Mouse (Mus musculus) brown adipose tissue, adult 24 weeks (tissue): ENCODE results near the gene Ccdc127. TPM values are rescaled to one million over a fixed set of nuclear protein-coding genes. Genes with fewer than 3 reads are reported as not detected.

ENCODE experiments used
- H3K27ac ChIP-seq: fragments of 200-500 bp; replicated peaks from 2 replicates; pipeline ENCODE4 v1.5.1; 2012; ENCODE audit warnings: low read depth, mild to moderate bottlenecking, low read length
- H3K4me1 ChIP-seq: fragments of 200-500 bp; 2 replicates; pipeline ENCODE4 v1.6.1; 2012; ENCODE audit warnings: low read length, mixed read lengths; ENCODE audit not compliant: control insufficient read depth, insufficient read depth, insufficient read length
- H3K4me3 ChIP-seq: fragments of 200-500 bp; 2 replicates; pipeline ENCODE4 v1.5.1; 2012; ENCODE audit warnings: low read depth, mild to moderate bottlenecking, low read length, moderate library complexity; ENCODE audit not compliant: insufficient read depth
- polyA plus RNA-seq: library from polyadenylated mRNA; stranded (reverse); fragments of >200 nt; gene quantifications from 2 replicates; pipeline ENCODE4 v1.2.4, GENCODE M21; 2012; ENCODE audit not compliant: missing spikeins, insufficient read depth, insufficient read length

Ccdc127 gene
- polyA plus RNA-seq, 1 experiment: 36.3 TPM

- Histone ChIP-seq H3K27ac (no peak overlapping the region), H3K4me3 (no peak overlapping the region), H3K4me1 (0 out of 2 replicates have a peak, but pooled peaks cover 7% of the 10 kb centered on the region)
Observed at GRCm38 (mm10) chr13:74362218-74362617, 12.1 kb downstream of the Ccdc127 start.

- 0 out of 2 replicates have a peak overlapping the region, but pooled peaks have one; percentile 6 for H3K27ac ChIP-seq
- H3K4me3 ChIP-seq: no peak overlapping the region
- 0 out of 2 replicates have a peak, but pooled peaks cover 7% of the 10 kb centered on the region for H3K4me1 ChIP-seq
Observed at GRCm38 (mm10) chr13:74363176-74363858, 13.2 kb downstream of the Ccdc127 start.

GRCm38 (mm10) chr13:74363859-74364235 is 13.7 kb downstream of the Ccdc127 start, which contains the start of gene Lrrc14b:
Gene Lrrc14b (minus strand): TSS chr13:74364005.
- H3K27ac ChIP-seq: 0 out of 2 replicates have a peak within 1 kb of the TSS, but pooled peaks have one; percentile 6
- H3K4me3 ChIP-seq: no peak within 1 kb of the TSS
- H3K4me1 ChIP-seq: 0 out of 2 replicates have a peak, but pooled peaks cover 7% of the 10 kb centered on the region

GRCm38 (mm10) chr13:74381533-74382276 is 31.6 kb downstream of the Ccdc127 start:
- H3K27ac ChIP-seq: no peak overlapping the region
- no peaks in the 10 kb centered on the region for H3K4me1 ChIP-seq
- no peak overlapping the region for H3K4me3 ChIP-seq

- Histone ChIP-seq H3K27ac (no peak overlapping the region), H3K4me3 (no peak overlapping the region), H3K4me1 (no peaks in the 10 kb centered on the region)
Observed at GRCm38 (mm10) chr13:74382289-74382688, 32.2 kb downstream of the Ccdc127 start.

GRCm38 (mm10) chr13:74389730-74390129 is 39.6 kb downstream of the Ccdc127 start:
- no peaks in the 10 kb centered on the region for H3K4me1 ChIP-seq
- H3K4me3 ChIP-seq: peak overlapping the region; percentile 66; the same call in 1 of the 2 replicates
- no peak overlapping the region for H3K27ac ChIP-seq

- Histone ChIP-seq H3K27ac (no peak within 1 kb of the TSS), H3K4me3 (peak within 1 kb of the TSS; percentile 66), H3K4me1 (no peaks in the 10 kb centered on the region)
Observed at GRCm38 (mm10) chr13:74390371-74390990, 40.4 kb downstream of the Ccdc127 start, which contains the start of gene Zfp72. Gene Zfp72 (minus strand): TSS chr13:74390836.

- no peak overlapping the region for H3K27ac ChIP-seq
- H3K4me3 ChIP-seq: no peak overlapping the region
- no peaks in the 10 kb centered on the region for H3K4me1 ChIP-seq
Observed at GRCm38 (mm10) chr13:74391156-74391555, 41.0 kb downstream of the Ccdc127 start.

GRCm38 (mm10) chr13:74399298-74399839 is 49.3 kb downstream of the Ccdc127 start, which contains the start of gene Ftl1-ps1:
Gene Ftl1-ps1 (plus strand): TSS chr13:74399694.
- Histone ChIP-seq H3K4me3 (peak within 1 kb of the TSS; percentile 16; the same call in 1 of the 2 replicates), H3K4me1 (no peaks in the 10 kb centered on the region)

More at GRCm38 (mm10) chr13:74399298-74399839, 49.3 kb downstream of the Ccdc127 start, which contains the start of gene Ftl1-ps1:
- H3K27ac ChIP-seq: no peak within 1 kb of the TSS

Other genes with a start within 250 kb of the Ccdc127 start
- gene Slc9a3, start 228.9 kb upstream of the Ccdc127 start, polyA plus RNA-seq: not detected in 2 replicates
- 46.9 and 55.9 TPM in 2 replicates for gene Exoc3, start 141.6 kb upstream of the Ccdc127 start, polyA plus RNA-seq
- not detected in 2 replicates for gene Ahrr, start 58.0 kb upstream of the Ccdc127 start, polyA plus RNA-seq
- gene Pdcd6, start 32.7 kb upstream of the Ccdc127 start, polyA plus RNA-seq: 98.6 and 99.7 TPM in 2 replicates
- 1,578 and 1,653 TPM in 2 replicates for gene Sdha, start within 50 bp of the Ccdc127 start, polyA plus RNA-seq
- gene Lrrc14b, start 13.7 kb downstream of the Ccdc127 start, polyA plus RNA-seq: 2.3 and 3.4 TPM in 2 replicates
- 4.0 and 4.8 TPM in 2 replicates for gene Zfp72, start 40.5 kb downstream of the Ccdc127 start, polyA plus RNA-seq
- gene Ftl1-ps1, start 49.4 kb downstream of the Ccdc127 start, polyA plus RNA-seq: 175 and 212 TPM in 2 replicates
- 5.4 and 8.0 TPM in 2 replicates for gene Zfp825, start 143.7 kb downstream of the Ccdc127 start, polyA plus RNA-seq